Mouse (Mus musculus): ENCODE measurements at regions not wholly inside any gene's neighbourhood (a gene's known extent, or its start where the extent isn't known, plus 50 kb on each side); places are given as distances from the start of the nearest gene placed in this dataset.

GRCm38 (mm10) chr16:29861056-29861455, 203.1 kb upstream of the Hes1 start:
- H3K27ac ChIP-seq (ENCODE audit: insufficient read depth, low read depth): no peak overlapping the region
- in situ Hi-C loops (cut with MboI; ENCODE audit: low pct_ligation_motif_present, low pct_unique_long_range_greater_than_20kb, low sequenced_read_pairs) (no loop called here), dilution Hi-C loops (cut with MboI; ENCODE audit: extremely low pct_ligation_motif_present, extremely low pct_unique_long_range_greater_than_20kb, low sequenced_read_pairs) (no loop called here)
- peaks cover 3% of the 10 kb centered on the region for H3K27me3 ChIP-seq (replicated peaks)
- no peaks in the 10 kb centered on the region for H3K36me3 ChIP-seq (replicated peaks in 1 of 2; ENCODE audit: control insufficient read depth in 1 of 2, insufficient read depth in 1 of 2, low read length in 1 of 2)
- peaks cover 0 to 25% of the 10 kb centered on the region in 2 experiments; a peak in 2 of 4 replicates for H3K4me1 ChIP-seq (ENCODE audit: control insufficient read depth in 1 of 2, insufficient read depth in 2 of 2)
- no peaks in the 10 kb centered on the region for H3K79me2 ChIP-seq (replicated peaks; ENCODE audit: control insufficient read depth, extremely low read depth, insufficient read depth, poor library complexity, severe bottlenecking)
- TF ChIP-seq NELFE (IDR thresholded peaks at IDR 0.05; ENCODE audit: low read depth, low read length) (no peak), SMC3 (IDR thresholded peaks at IDR 0.05; ENCODE audit: low read depth, low read length) (no peak), MAZ (IDR thresholded peaks at IDR 0.05; ENCODE audit: low read depth, low read length) (no peak), USF1 (IDR thresholded peaks at IDR 0.05; ENCODE audit: low read depth, low read length) (no peak), CHD2 (IDR thresholded peaks at IDR 0.05; ENCODE audit: low read length) (no peak)
- no peak overlapping the region for H3K9ac ChIP-seq (ENCODE audit: insufficient read depth, low read depth)
- H3K4me2 ChIP-seq (ENCODE audit: insufficient read depth, low read depth, poor library complexity, severe bottlenecking): no peak overlapping the region
- DNase-seq (ENCODE audit: extremely low read depth): no peak
- H3K9me3 ChIP-seq (replicated peaks; ENCODE audit: low read length): no peaks in the 10 kb centered on the region
- H3K4me3 ChIP-seq (replicated peaks in 1 of 3; ENCODE audit: low read depth in 2 of 3, low read length in 2 of 3, poor library complexity in 1 of 3): no peak overlapping the region

DNA sequence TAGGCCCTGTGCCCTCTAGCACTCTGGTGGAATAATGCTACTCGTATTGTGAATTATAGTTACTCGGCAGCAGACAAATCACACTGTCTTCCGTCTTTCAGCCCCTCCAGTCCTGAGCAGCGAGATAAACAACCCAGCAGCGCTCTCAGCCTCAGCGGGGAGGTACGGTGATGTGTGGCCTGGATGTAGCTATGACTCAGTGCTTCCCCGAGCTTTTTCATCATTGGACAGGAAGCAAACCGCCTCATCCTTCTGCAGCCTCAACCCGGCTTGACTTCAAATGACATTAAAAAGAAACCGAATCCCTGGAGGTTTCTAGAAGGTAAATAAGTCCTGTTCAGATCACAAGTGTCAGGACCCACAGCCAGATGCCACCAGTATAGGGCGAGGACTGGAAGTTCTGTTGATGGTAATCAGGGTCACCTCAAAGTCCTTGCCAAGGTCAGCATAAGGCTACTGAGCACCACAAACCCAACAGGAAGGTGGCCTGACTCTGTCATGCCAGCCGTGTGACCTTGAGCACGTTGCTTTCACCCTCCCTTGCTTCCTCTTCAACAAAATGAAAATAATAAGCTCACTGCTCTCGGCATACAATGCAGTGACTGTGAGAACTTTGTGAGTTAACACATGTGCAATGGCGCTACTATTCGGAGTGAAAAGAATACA, 199.0 kb upstream of the Hes1 start:
- Histone ChIP-seq H3K79me2 (replicated peaks; ENCODE audit: control insufficient read depth, extremely low read depth, insufficient read depth, poor library complexity, severe bottlenecking) (no peaks in the 10 kb centered on the region), H3K9me3 (replicated peaks; ENCODE audit: low read length) (no peaks in the 10 kb centered on the region), H3K36me3 (replicated peaks in 1 of 2; ENCODE audit: control insufficient read depth in 1 of 2, insufficient read depth in 1 of 2, low read length in 1 of 2) (no peaks in the 10 kb centered on the region), H3K27me3 (replicated peaks) (no peaks in the 10 kb centered on the region), H3K4me3 (replicated peaks in 1 of 3; ENCODE audit: low read depth in 2 of 3, low read length in 2 of 3, poor library complexity in 1 of 3) (no peak overlapping the region), H3K9ac (ENCODE audit: insufficient read depth, low read depth) (no peak overlapping the region), H3K4me1 (ENCODE audit: control insufficient read depth in 1 of 2, insufficient read depth in 2 of 2) (peaks cover 0 to 17% of the 10 kb centered on the region in 2 experiments; a peak in 2 of 4 replicates), H3K4me2 (ENCODE audit: insufficient read depth, low read depth, poor library complexity, severe bottlenecking) (no peak overlapping the region), H3K27ac (ENCODE audit: insufficient read depth, low read depth) (no peak overlapping the region)
- TF ChIP-seq CTCF (conservative IDR thresholded peaks at IDR 0.05 in 1 of 2, IDR thresholded peaks at IDR 0.05 in 1 of 2; ENCODE audit: low read depth in 2 of 2, low read length in 2 of 2): no peak
- no peak for TF ChIP-seq KAT2A (IDR thresholded peaks at IDR 0.05; ENCODE audit: insufficient replicate concordance, low read length)
- no peak for TF ChIP-seq EP300 (IDR thresholded peaks at IDR 0.05; ENCODE audit: low read length)
- TF ChIP-seq USF2 (conservative IDR thresholded peaks at IDR 0.05; ENCODE audit: low read depth, low read length): no peak
- no peak for TF ChIP-seq UBTF (IDR thresholded peaks at IDR 0.05; ENCODE audit: low read depth, low read length)
- TF ChIP-seq RAD21 (IDR thresholded peaks at IDR 0.05; ENCODE audit: low read depth, low read length): no peak
- DNase-seq (ENCODE audit: extremely low read depth): no peak
- in situ Hi-C loops (cut with MboI; ENCODE audit: low pct_ligation_motif_present, low pct_unique_long_range_greater_than_20kb, low sequenced_read_pairs): no loop called here
- dilution Hi-C loops (cut with MboI; ENCODE audit: extremely low pct_ligation_motif_present, extremely low pct_unique_long_range_greater_than_20kb, low sequenced_read_pairs): no loop called here

GRCm38 (mm10) chr16:29871395-29871794, 192.8 kb upstream of the Hes1 start:
- TF ChIP-seq GABPA (IDR thresholded peaks at IDR 0.05; ENCODE audit: insufficient replicate concordance, low read depth, low read length) (no peak), CTCF (conservative IDR thresholded peaks at IDR 0.05 in 1 of 2, IDR thresholded peaks at IDR 0.05 in 1 of 2; ENCODE audit: low read depth in 2 of 2, low read length in 2 of 2) (no peak), CHD1 (IDR thresholded peaks at IDR 0.05; ENCODE audit: low read depth, low read length) (no peak), RAD21 (IDR thresholded peaks at IDR 0.05; ENCODE audit: low read depth, low read length) (no peak), ZKSCAN1 (IDR thresholded peaks at IDR 0.05; ENCODE audit: borderline replicate concordance, low read depth, low read length) (no peak), ZNF384 (IDR thresholded peaks at IDR 0.05; ENCODE audit: low read depth, low read length) (no peak), USF2 (conservative IDR thresholded peaks at IDR 0.05; ENCODE audit: low read depth, low read length) (no peak), POLR2AphosphoS2 (IDR thresholded peaks at IDR 0.05; ENCODE audit: low read depth, low read length) (no peak), IRF4 (IDR thresholded peaks at IDR 0.05; ENCODE audit: low read depth, low read length) (no peak), PAX5 (IDR thresholded peaks at IDR 0.05; ENCODE audit: low read length) (no peak), SMC3 (IDR thresholded peaks at IDR 0.05; ENCODE audit: low read depth, low read length) (no peak), HCFC1 (IDR thresholded peaks at IDR 0.05; ENCODE audit: low read depth, low read length) (no peak), POLR2A (IDR thresholded peaks at IDR 0.05; ENCODE audit: low read depth, low read length) (no peak), USF1 (IDR thresholded peaks at IDR 0.05; ENCODE audit: low read depth, low read length) (no peak), ZMIZ1 (IDR thresholded peaks at IDR 0.05; ENCODE audit: low read depth, low read length) (no peak), MXI1 (IDR thresholded peaks at IDR 0.05; ENCODE audit: low read depth, low read length) (no peak)
- in situ Hi-C loops (cut with MboI; ENCODE audit: low pct_ligation_motif_present, low pct_unique_long_range_greater_than_20kb, low sequenced_read_pairs) (no loop called here), dilution Hi-C loops (cut with MboI; ENCODE audit: extremely low pct_ligation_motif_present, extremely low pct_unique_long_range_greater_than_20kb, low sequenced_read_pairs) (no loop called here)
- H3K79me2 ChIP-seq (replicated peaks; ENCODE audit: control insufficient read depth, extremely low read depth, insufficient read depth, poor library complexity, severe bottlenecking): no peaks in the 10 kb centered on the region
- DNase-seq (ENCODE audit: extremely low read depth): no peak
- H3K4me1 ChIP-seq (ENCODE audit: control insufficient read depth in 1 of 2, insufficient read depth in 2 of 2): peaks cover 0 to 6% of the 10 kb centered on the region in 2 experiments; a peak in 2 of 4 replicates
- no peak overlapping the region for H3K4me2 ChIP-seq (ENCODE audit: insufficient read depth, low read depth, poor library complexity, severe bottlenecking)
- no peak overlapping the region for H3K9ac ChIP-seq (ENCODE audit: insufficient read depth, low read depth)
- H3K4me3 ChIP-seq (replicated peaks in 1 of 3; ENCODE audit: low read depth in 2 of 3, low read length in 2 of 3, poor library complexity in 1 of 3): no peak overlapping the region
- no peaks in the 10 kb centered on the region for H3K27me3 ChIP-seq (replicated peaks)
- H3K36me3 ChIP-seq (replicated peaks in 1 of 2; ENCODE audit: control insufficient read depth in 1 of 2, insufficient read depth in 1 of 2, low read length in 1 of 2): no peaks in the 10 kb centered on the region
- peaks cover 2% of the 10 kb centered on the region for H3K9me3 ChIP-seq (replicated peaks; ENCODE audit: low read length)
- H3K27ac ChIP-seq (ENCODE audit: insufficient read depth, low read depth): no peak overlapping the region

All from CH12.LX (cell line).